Mouse (Mus musculus) intestine, postnatal 0 days (tissue): ENCODE data around the gene Psmb2. TPM values are rescaled to one million over a fixed set of nuclear protein-coding genes. Genes with fewer than 3 reads are reported as not detected.

Experiments
- ATAC-seq: fragments of 200-750 bp; cut with Nextera tagmentation; 2 replicates; pipeline ENCODE4 v1.8.0; 2017; ENCODE audit warnings: mild to moderate bottlenecking, moderate TSS enrichment, moderate library complexity
- H3K27ac ChIP-seq: fragments of 300-500 bp; sonication (generic); 2 replicates; pipeline ENCODE4 v1.5.1; 2014; ENCODE audit warnings: mild to moderate bottlenecking, low read depth, low read length, moderate library complexity
- H3K27me3 ChIP-seq: fragments of 300-500 bp; sonication (generic); replicated peaks from 2 replicates; pipeline ENCODE4 v1.6.1; 2014; ENCODE audit warnings: low read length, mixed read lengths; ENCODE audit not compliant: control insufficient read depth, insufficient read depth
- H3K36me3 ChIP-seq: fragments of 300-500 bp; sonication (generic); 2 replicates; pipeline ENCODE4 v1.6.1; 2014; ENCODE audit warnings: mild to moderate bottlenecking, moderate library complexity; ENCODE audit not compliant: control insufficient read depth, insufficient read depth
- H3K4me1 ChIP-seq: fragments of 300-500 bp; sonication (generic); replicated peaks from 2 replicates; pipeline ENCODE4 v1.6.1; 2014; ENCODE audit warnings: antibody characterized with exemption, low read length, mixed read lengths; ENCODE audit not compliant: control insufficient read depth, insufficient read depth
- H3K4me2 ChIP-seq: fragments of 300-500 bp; sonication (generic); replicated peaks from 2 replicates; pipeline ENCODE4 v1.6.1; 2014; ENCODE audit warnings: low read depth, mild to moderate bottlenecking, moderate library complexity
- H3K4me3 ChIP-seq: fragments of 300-500 bp; sonication (generic); 2 replicates; pipeline ENCODE4 v1.5.1; 2014; ENCODE audit warnings: low read depth, low read length
- H3K9ac ChIP-seq: fragments of 300-500 bp; sonication (generic); 2 replicates; pipeline ENCODE4 v1.6.1; 2014; ENCODE audit warnings: mild to moderate bottlenecking, low read depth, low read length
- H3K9me3 ChIP-seq: fragments of 300-500 bp; sonication (generic); 2 replicates; pipeline ENCODE4 v1.6.1; 2016; ENCODE audit warnings: mixed run types; ENCODE audit not compliant: control insufficient read depth
- CTCF ChIP-seq: sonication (generic); IDR thresholded peaks from 2 replicates; pipeline ENCODE4 v1.5.1; 2016; ENCODE audit warnings: low read depth, mild to moderate bottlenecking, control low read depth, antibody characterized with exemption, moderate library complexity
- WGBS: fragments of 180-500 bp; shearing (Covaris S2); extraction: QIAGEN DNeasy Blood & Tissue Kit; methylation state at CpG from one replicate; pipeline ENCODE4 v1.1.7; 2014; 5-methylcytosine and 5-hydroxymethylcytosine counted together
- polyA plus RNA-seq: library from polyadenylated mRNA; unstranded; fragments of >200 nt; fragmentation: Nextera tagmentation; extraction: Ambion mirVana; gene quantifications from 2 replicates; pipeline ENCODE4 v1.2.1, GENCODE M21; 2015

Psmb2 gene
- polyA plus RNA-seq, 1 experiment from 2014 or later, result 381 TPM

DNA sequence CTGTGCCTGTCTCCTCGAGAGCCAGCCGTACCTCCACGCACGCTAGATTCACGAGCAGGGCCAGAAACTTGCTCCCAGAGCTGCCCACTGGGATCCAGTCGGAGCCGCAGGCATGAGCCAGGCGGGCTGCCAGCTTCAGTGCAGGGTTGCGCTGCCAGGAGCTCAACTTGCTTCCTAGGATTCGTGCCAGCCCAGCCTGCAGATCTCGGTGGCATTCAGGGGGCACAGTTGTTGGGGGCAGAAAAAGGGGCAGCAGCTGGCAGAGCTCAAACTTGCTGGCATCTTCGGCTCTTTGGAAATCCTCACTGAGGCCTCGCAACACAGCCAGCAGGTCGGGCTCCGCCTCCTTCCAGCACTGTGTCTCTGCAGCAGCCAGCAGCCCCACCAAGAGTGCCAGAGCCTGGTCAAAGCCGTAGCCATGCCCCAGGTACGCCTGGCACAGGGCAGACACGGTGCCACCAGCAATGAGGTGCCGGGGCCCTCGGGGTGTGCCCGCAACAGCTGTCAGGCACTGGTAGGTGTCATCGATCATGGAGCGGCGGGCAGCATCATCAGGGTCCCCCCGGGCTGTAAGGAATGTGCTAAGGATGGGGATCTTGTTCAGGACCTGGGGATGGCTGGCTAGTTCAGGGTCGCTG, 72.7 kb downstream of the Psmb2 start:
- Histone ChIP-seq H3K27me3 (no peaks in the 10 kb centered on the region), H3K4me1 (peaks cover 5% of the 10 kb centered on the region; the same call in 1 of the 2 replicates), H3K4me3 (no peak overlapping the region), H3K4me2 (no peak overlapping the region), H3K9ac (no peak overlapping the region), H3K36me3 (peaks cover 44% of the 10 kb centered on the region), H3K9me3 (no peaks in the 10 kb centered on the region), H3K27ac (no peak overlapping the region)
- 85% methylated on average over 26 of the region's 26 CpGs for WGBS
- no peak for TF ChIP-seq CTCF
- ATAC-seq, result no peak

DNA sequence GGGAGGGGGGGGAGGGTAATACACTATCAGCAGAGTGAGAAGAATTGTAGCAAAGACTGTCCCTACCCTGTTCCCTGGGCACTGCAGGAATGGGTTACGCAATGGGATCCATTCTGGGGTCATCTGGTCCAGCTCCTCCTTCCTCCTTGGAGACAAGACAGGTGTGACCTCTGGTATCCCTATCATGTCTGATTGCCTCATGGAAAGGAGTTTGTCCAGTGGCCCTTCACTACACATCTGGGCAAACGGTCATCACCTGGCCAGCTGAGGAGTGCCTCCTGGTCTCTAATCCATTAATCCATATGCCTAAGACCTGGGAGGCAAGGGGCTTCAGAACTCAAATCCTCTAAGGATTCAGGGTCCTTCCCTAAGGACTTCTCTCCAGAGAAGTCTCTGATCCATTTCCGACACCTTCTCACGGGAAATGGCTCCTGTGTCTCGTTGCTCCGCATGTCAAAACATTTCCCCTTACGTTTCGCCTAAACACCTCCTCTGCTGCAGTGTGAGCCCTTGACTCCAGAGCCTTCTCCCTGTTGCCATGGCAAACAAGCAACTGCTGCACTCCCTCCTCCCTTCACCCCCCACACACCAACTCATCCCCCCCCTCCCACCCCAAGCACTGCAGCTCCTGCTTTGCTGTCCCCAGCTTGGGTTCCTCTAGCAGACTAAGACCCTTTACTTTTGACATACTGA, 73.6 kb downstream of the Psmb2 start:
- WGBS, result 82% methylated on average over 8 of the region's 8 CpGs
- no peak overlapping the region for H3K9ac ChIP-seq
- no peaks in the 10 kb centered on the region for H3K27me3 ChIP-seq
- H3K9me3 ChIP-seq, result no peaks in the 10 kb centered on the region
- peaks cover 40% of the 10 kb centered on the region for H3K36me3 ChIP-seq
- no peak overlapping the region for H3K4me3 ChIP-seq
- no peak for ATAC-seq
- TF ChIP-seq CTCF, result no peak
- H3K4me1 ChIP-seq, result peaks cover 5% of the 10 kb centered on the region; the same call in 1 of the 2 replicates
- peak overlapping the region; percentile 98; the same call in 1 of the 2 replicates for H3K4me2 ChIP-seq
- H3K27ac ChIP-seq, result no peak overlapping the region

DNA sequence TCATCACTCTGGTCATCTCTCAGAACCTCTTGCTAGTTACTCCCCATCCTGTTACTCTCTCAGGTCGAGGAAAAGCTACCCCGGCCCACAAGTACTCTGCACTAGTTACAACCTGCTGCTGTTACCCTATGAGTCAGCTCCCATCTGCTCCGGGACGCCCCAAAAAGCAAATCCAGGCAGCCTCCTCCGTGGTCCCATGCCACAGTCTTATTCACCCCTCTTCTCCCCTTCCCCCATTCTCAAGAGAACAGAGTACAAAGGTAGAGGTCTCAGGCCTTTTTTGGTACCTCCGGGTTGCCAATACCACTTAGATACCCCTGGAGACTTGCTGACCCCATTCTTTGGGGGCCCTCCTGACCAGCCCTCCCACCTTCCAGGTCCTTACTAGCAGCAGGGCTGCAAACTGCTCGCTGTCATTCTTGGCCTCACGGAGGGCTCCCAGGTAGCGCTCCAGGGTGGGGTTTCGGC, 74.2 kb downstream of the Psmb2 start:
- Histone ChIP-seq H3K27me3 (no peaks in the 10 kb centered on the region), H3K36me3 (peaks cover 34% of the 10 kb centered on the region), H3K9me3 (no peaks in the 10 kb centered on the region), H3K27ac (no peak overlapping the region), H3K4me3 (no peak overlapping the region), H3K9ac (no peak overlapping the region), H3K4me2 (peak overlapping the region; percentile 98), H3K4me1 (peaks cover 5% of the 10 kb centered on the region; the same call in 1 of the 2 replicates)
- WGBS, result 71% methylated on average over 10 of the region's 10 CpGs
- ATAC-seq, result no peak
- TF ChIP-seq CTCF, result no peak

DNA sequence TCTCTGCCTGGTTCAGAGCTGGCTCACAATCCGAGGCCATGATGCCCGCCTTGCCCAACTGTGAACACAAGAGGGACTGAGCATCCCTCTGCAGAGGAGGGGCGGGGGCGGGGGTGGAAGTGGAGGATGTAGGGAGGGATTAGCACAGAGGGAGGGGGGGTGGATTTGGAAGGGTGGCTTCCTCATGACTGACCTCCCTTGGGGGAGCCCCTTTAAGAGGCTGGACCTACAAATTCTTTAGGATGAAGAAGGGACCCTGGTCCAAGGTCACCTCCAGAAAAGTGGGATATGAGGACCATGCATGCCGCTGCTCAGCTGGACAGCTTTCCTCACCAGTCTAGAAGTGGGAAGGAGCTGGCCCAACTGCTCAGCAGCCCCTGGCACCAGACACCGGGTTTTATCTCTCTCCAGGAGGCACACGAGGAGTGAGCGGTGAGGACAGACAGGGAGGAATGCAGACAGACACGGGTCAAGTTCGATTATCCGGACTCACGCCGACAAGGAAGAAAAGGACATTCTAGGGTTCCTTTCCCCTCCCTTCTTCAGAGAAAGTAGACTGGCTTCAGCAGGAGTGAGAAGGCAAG, 74.7 kb downstream of the Psmb2 start:
- Histone ChIP-seq H3K4me2 (peak overlapping the region; percentile 98), H3K36me3 (peaks cover 29% of the 10 kb centered on the region), H3K4me1 (peaks cover 5% of the 10 kb centered on the region; the same call in 1 of the 2 replicates), H3K9me3 (no peaks in the 10 kb centered on the region), H3K9ac (peak overlapping the region; percentile 83), H3K4me3 (peak overlapping the region; percentile 81), H3K27me3 (no peaks in the 10 kb centered on the region), H3K27ac (peak overlapping the region; percentile 28; the same call in 1 of the 2 replicates)
- WGBS, result 12% methylated on average over 13 of the region's 13 CpGs
- TF ChIP-seq CTCF, result no peak
- no peak for ATAC-seq

DNA sequence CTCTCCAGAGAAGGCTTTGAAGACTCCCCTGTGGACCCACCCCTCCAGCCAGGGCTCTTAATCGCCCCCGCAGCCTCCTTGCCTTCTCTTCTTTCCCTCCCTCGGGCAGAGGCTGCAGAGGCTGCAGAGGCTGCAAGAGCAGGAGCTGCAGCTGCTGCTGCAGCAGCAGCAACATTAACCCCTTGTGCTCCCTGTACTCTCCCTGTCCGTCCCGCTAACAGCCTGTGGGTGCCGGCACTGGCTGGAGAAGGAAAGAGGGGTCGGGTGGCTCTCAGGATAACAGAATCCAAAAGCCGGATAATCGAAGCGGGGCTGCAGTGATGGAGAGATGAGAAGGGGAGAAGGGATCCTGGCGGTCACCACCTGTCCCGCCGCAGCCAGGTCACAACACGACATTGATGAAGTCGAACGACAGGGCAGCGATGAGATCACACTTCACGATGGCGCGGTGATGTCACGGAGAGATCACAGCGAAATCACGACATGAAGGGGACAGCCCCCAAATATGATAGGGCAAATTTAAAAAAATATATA, 75.2 kb downstream of the Psmb2 start:
- TF ChIP-seq CTCF, result no peak
- Histone ChIP-seq H3K4me3 (peak overlapping the region; percentile 81), H3K9ac (peak overlapping the region; percentile 83), H3K9me3 (no peaks in the 10 kb centered on the region), H3K27ac (peak overlapping the region; percentile 90), H3K4me2 (peak overlapping the region; percentile 98), H3K27me3 (no peaks in the 10 kb centered on the region), H3K4me1 (peaks cover 5% of the 10 kb centered on the region; the same call in 1 of the 2 replicates), H3K36me3 (peaks cover 26% of the 10 kb centered on the region)
- under 1% methylated on average over 23 of the region's 23 CpGs for WGBS
- no peak for ATAC-seq
